Comparison of ENCODE assay signal across 21 mouse cellular contexts in the genomic region with DNA sequence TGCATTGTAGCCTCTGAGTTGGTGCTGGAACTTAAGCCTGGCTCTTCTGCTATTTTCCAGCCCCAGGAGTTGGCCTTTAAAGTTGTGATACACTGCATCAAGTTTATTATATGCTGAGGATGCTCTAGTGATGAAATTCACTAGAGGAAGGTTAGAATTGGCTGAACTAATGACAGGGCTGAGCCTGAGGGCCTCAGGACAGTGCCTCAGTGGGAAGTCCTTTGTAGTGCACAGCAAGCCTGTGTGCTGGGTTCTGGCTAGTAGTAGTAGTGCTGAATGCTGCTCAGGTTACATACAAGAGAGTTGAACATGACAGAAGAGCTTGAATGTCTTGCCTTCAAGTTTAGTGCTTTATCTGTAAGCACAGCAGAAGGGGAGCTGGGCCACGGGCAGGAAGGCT. TPM values are rescaled to one million over a fixed set of nuclear protein-coding genes. Genes with fewer than 3 reads are reported as not detected.
DNase-seq lines count a peak whose midpoint lies in the region; ATAC-seq and TF ChIP-seq lines count a peak whose summit lies in the region.
"Had no signal": no experiment of that assay in that cellular context is flagged by ENCODE, and none has a peak within 500 bp of the region (broad histone marks: within the 10 kb centered on the region; RNA-seq: fewer than 3 reads in every experiment).

No protein-coding gene starts in this region.

- no peak for DNase-seq in heart, adult 2 months
- no peak for DNase-seq in layer of hippocampus, adult 2 months (ENCODE audit: low spot score in 2 of 2)
- DNase-seq in layer of hippocampus, adult 18-20 months (ENCODE audit: low spot score in 2 of 2) = no peak
- DNase-seq in R1 (ENCODE audit: low read depth, low spot score) = peak; percentile 79
- no peak for DNase-seq in gastrocnemius, postnatal 4 days (ENCODE audit: low spot score in 2 of 2)
- DNase-seq in cerebellum, postnatal 36 days = no peak
- DNase-seq: adrenal gland, adult 2 months; cerebellum, adult 11 months; cerebellum, adult 9-11 months; gastrocnemius, postnatal 36 days; kidney, adult 2 months; kidney, postnatal 10 days; lung, embryonic 14.5 days; thymus, adult 18-20 months; thymus, postnatal 36 days had no signal

- no peak overlapping the region for H3K4me2 ChIP-seq in heart, embryonic 11.5 days
- H3K4me2 ChIP-seq: hindbrain, embryonic 12.5 days; limb, embryonic 15.5 days; lung, embryonic 14.5 days had no signal

- intact Hi-C loops in heart, adult 2 months (cut with DNase I) = loop anchor here (2.0 kb wide), 1 partner anchor 19 kb away; no protein-coding TSS in a partner anchor

- H3K9ac ChIP-seq in heart, embryonic 11.5 days (ENCODE audit: low read depth, low read length) = no peak overlapping the region
- no peak overlapping the region for H3K9ac ChIP-seq in heart, adult 2 months (ENCODE audit: low read depth, low read length)
- H3K9ac ChIP-seq: hindbrain, embryonic 12.5 days; limb, embryonic 15.5 days; liver, embryonic 14.5 days; lung, embryonic 14.5 days had no signal

- 0 out of 2 replicates have a peak overlapping the region, but pooled peaks have one; percentile 41 for H3K27ac ChIP-seq in heart, embryonic 11.5 days (ENCODE audit: low read depth, low read length)
- H3K27ac ChIP-seq in heart, adult 2 months = no peak overlapping the region
- 0 out of 2 replicates have a peak overlapping the region, but pooled peaks have one; percentile 10 for H3K27ac ChIP-seq in layer of hippocampus, adult 2 months
- H3K27ac ChIP-seq: hindbrain, embryonic 12.5 days; liver, embryonic 14.5 days had no signal

- TF ChIP-seq POLR2A in heart, adult 2 months (IDR thresholded peaks at IDR 0.05; ENCODE audit: insufficient read depth, low read depth, low read length) = no peak

- TF ChIP-seq CTCF in heart, adult 2 months (IDR thresholded peaks at IDR 0.05) = no peak
- TF ChIP-seq CTCF in layer of hippocampus, adult 2 months (conservative IDR thresholded peaks at IDR 0.05) = no peak
- TF ChIP-seq CTCF in E14TG2a.4 (conservative IDR thresholded peaks at IDR 0.05; ENCODE audit: low read length) = no peak

- no peak for TF ChIP-seq EP300 in heart, adult 2 months (IDR thresholded peaks at IDR 0.05; ENCODE audit: insufficient read depth, low read depth, low read length)

- no peak overlapping the region for H3K4me3 ChIP-seq in heart, embryonic 11.5 days (ENCODE audit: low read depth, low read length)
- no peak overlapping the region for H3K4me3 ChIP-seq in heart, adult 2 months
- H3K4me3 ChIP-seq in layer of hippocampus, adult 2 months = no peak overlapping the region
- peak overlapping the region; percentile 71 for H3K4me3 ChIP-seq in E14TG2a.4 (replicated peaks; ENCODE audit: low read length)
- H3K4me3 ChIP-seq: hindbrain, embryonic 12.5 days; limb, embryonic 15.5 days had no signal

- H3K9me3 ChIP-seq in heart, embryonic 11.5 days (replicated peaks; ENCODE audit: control insufficient read depth, low read length) = no peaks in the 10 kb centered on the region
- H3K9me3 ChIP-seq in E14TG2a.4 (ENCODE audit: low read length) = no peaks in the 10 kb centered on the region
- H3K9me3 ChIP-seq: hindbrain, embryonic 12.5 days; limb, embryonic 15.5 days had no signal

- WGBS in heart, embryonic 11.5 days (ENCODE audit: insufficient replicate concordance) = 7% methylated on average over 1 of the region's 1 CpGs
- 31% methylated on average over 1 of the region's 1 CpGs for WGBS in heart, adult 2 months

- H3K79me2 ChIP-seq in heart, adult 2 months (replicated peaks; ENCODE audit: control insufficient read depth, insufficient read depth, low read length) = peaks cover 8% of the 10 kb centered on the region

- H3K4me1 ChIP-seq in heart, embryonic 11.5 days (ENCODE audit: control insufficient read depth, insufficient read depth, low read length) = peaks cover 87% of the 10 kb centered on the region
- peaks cover 27% of the 10 kb centered on the region for H3K4me1 ChIP-seq in heart, adult 2 months (ENCODE audit: control insufficient read depth, insufficient read depth, low read length)
- H3K4me1 ChIP-seq in E14TG2a.4 (replicated peaks; ENCODE audit: low read depth, low read length) = peaks cover 99% of the 10 kb centered on the region

- H3K36me3 ChIP-seq in heart, embryonic 11.5 days (ENCODE audit: control insufficient read depth, insufficient read depth, low read length) = peaks cover 3% of the 10 kb centered on the region; the same call in 1 of the 2 replicates
- peaks cover 23% of the 10 kb centered on the region for H3K36me3 ChIP-seq in heart, adult 2 months (ENCODE audit: control insufficient read depth, insufficient read depth, low read length)
- peaks cover 38% of the 10 kb centered on the region for H3K36me3 ChIP-seq in E14TG2a.4 (ENCODE audit: insufficient read depth, low read length)
- H3K36me3 ChIP-seq: hindbrain, embryonic 12.5 days had no signal

- no peaks in the 10 kb centered on the region for H3K27me3 ChIP-seq in heart, embryonic 11.5 days (ENCODE audit: control insufficient read depth, insufficient read depth, low read length)
- no peaks in the 10 kb centered on the region for H3K27me3 ChIP-seq in heart, adult 2 months (ENCODE audit: control insufficient read depth, insufficient read depth, low read length)
- H3K27me3 ChIP-seq in E14TG2a.4 (ENCODE audit: insufficient read depth, low read length) = no peaks in the 10 kb centered on the region
- H3K27me3 ChIP-seq: hindbrain, embryonic 12.5 days; limb, embryonic 15.5 days had no signal

- no peak for ATAC-seq in heart, embryonic 11.5 days (replicated peaks; ENCODE audit: insufficient number of reproducible peaks, low FRiP score, low TSS enrichment)

RNA-seq across cellular contexts. Expression of gene Spin1, which starts 21.3 kb away (rescaled TPM):
- 56.7 and 64.9 TPM in 2 replicates for polyA plus RNA-seq in heart, embryonic 11.5 days (2014; fragmentation: Nextera tagmentation; extraction: Ambion mirVana)
- 10 to 100 TPM; 33.5 to 33.7 TPM for total RNA-seq in heart, adult 2 months (2021)
- polyA plus RNA-seq in heart, adult 2 months (2012; rRNA removed) = 14.2 and 22.5 TPM in 2 replicates
- total RNA-seq in layer of hippocampus, adult 2 months (2021) = 100 to 1,000 TPM; 162 to 167 TPM
- total RNA-seq in layer of hippocampus, adult 18-20 months (2021) = 100 to 1,000 TPM; 168 to 175 TPM
- 10 to 100 TPM; 52.2 to 53.9 TPM for total RNA-seq in gastrocnemius, postnatal 4 days (2021)

RNA-seq across cellular contexts. Expression of gene Nxnl2, which starts 48.9 kb away (rescaled TPM):
- polyA plus RNA-seq in heart, embryonic 11.5 days (2014; fragmentation: Nextera tagmentation; extraction: Ambion mirVana) = 0.69 and 1.2 TPM in 2 replicates
- under 1 TPM; 0.29 to 0.55 TPM for total RNA-seq in heart, adult 2 months (2021)
- 0.29 and 0.55 TPM in 2 replicates for polyA plus RNA-seq in heart, adult 2 months (2012; rRNA removed)
- under 1 TPM in 1 of 2 experiments, not detected in 1; 0.31 TPM for total RNA-seq in layer of hippocampus, adult 2 months (2021)
- under 1 TPM; 0.30 to 0.42 TPM for total RNA-seq in layer of hippocampus, adult 18-20 months (2021)
- 1 to 10 TPM in 1 of 2 experiments, under 1 TPM in 1; 0.54 to 1.0 TPM for total RNA-seq in gastrocnemius, postnatal 4 days (2021)
- total RNA-seq: gastrocnemius, adult 18-20 months had no signal
